Mouse (Mus musculus): ENCODE data around the gene Fam229b. TPM values are rescaled to one million over a fixed set of nuclear protein-coding genes. Genes with fewer than 3 reads are reported as not detected.
A peak's percentile ranks its signal among the peaks of the same experiment; 100 is the strongest.

The Fam229b gene
- total RNA-seq, 2 experiments from 2014 or later: 3.0 to 3.5 TPM

GRCm38 (mm10) chr10:39121412-39121811 lies 12.3 kb downstream of the Fam229b start:
- no peak for DNase-seq

DNA sequence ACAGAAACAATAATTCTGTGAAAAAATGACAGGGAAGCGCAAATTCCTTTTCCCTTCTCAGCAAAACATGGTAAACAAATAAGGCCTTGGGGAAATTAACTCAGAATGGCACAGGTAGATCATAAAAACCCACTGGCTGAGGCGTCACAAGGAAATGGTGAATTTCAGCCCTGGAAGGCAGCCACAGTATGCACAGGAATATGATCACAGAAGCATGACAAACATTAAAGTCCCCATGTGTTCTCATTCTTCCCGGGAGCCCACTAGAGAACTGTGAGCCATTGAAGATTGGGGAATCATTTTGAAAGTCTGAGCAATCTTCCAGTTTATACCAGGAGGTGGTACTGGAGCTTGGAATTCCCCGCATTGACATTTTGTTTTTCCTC lies 24.2 kb downstream of the Fam229b start:
- no peak for DNase-seq

DNA sequence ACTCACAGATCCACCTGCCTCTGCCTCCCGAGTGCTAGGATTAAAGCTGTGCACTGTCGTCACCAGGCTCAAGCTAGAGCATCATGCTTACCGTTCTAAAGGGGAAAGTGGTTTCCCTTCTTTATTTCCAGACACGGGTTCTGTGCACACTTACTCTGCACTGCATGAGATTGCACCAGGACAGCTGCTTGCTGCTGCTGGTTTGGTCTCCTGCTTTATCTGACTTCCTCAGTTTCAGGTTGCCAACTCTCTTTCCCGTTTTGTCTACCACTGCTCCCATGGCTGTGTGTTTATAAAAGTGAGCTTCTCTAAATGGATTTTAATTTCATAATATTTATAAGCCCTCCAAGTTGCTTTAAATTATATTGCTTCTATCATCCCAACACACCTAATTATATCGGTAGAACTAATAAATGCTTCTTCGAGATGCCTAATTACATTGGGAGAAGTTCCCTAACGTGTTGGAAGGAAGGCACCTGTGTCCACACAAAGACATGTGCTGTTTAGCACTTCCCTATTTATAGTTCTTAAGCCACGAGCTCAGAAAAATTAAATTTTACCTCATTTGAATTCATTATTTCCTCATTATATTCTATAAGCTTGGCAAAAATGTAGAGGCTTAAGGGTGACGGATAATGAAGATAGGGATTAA lies 24.8 kb downstream of the Fam229b start:
- DNase-seq: no peak

DNA sequence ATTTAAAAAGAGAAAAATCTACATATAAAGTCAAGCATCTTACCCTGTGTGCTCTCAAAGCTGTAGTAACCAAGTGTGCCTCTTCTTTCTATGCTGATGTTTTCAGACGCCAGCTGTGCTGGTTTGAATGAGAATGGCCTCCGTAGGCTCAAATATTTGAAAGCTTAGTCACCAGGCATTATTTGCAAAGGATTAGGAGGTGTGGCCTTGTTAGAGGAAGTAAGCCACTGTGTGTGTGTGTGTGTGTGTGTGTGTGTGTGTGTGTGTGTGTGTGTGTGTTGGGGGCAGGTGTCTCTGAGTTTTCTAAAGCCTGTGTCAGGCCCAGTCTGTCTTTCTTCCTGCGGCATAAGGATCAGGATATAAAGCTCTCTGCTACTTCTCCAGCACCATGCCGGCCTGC lies 26.8 kb downstream of the Fam229b start:
- no peak for DNase-seq

- DNase-seq: no peak
These were observed 27.3 kb downstream of the Fam229b start for GRCm38 (mm10) chr10:39106413-39106812.

DNA sequence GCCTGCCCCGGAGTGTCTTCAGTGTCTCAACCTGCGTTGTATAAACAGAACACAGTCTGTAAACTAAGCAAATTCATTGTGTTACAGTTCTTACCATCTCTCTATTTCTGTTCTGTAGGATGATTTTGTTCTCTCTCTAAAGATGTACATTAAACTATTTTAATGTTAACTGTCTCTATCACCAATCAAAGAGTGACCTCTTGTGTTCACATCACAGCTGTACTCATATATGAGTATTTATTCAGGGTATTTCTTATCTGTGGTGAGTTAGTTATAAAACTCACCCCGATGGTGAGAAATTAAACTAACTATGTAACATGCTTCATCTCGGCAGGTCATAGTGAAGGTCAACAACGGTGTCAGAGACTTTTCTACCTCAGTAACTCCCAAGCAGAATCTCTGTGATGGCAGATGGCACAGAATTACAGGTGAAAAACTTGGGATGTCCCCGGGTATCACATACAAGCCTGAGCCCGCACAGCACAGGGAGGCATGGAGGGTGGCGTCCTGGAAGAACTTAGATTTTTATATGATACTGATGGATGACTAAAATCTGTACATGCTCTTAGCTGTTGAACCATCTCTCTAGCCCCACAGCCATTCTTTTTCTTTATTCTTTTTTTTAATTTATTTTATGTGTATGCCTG lies 28.8 kb downstream of the Fam229b start:
- no peak for DNase-seq

DNA sequence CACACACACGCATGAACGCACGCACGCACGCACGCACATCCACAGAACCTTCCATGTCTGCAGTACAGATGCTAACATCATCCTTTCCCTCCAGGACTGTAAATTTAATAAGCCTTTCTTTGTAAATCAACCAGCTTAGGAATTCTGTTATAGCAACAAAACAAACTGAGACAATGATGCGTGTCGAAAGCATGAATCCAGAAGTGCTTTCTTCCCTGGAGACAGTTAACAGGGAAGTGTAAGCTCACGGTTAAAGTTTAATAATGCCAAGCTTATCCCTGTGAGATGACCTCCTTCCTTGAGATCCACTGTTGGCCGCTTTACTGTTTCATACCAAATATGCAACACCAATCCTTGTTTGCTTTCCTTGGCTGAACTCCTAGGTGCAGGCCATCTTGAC lies 35.0 kb downstream of the Fam229b start:
- DNase-seq: no peak

- DNase-seq: peak; percentile 36 to 44
These were observed 36.7 kb downstream of the Fam229b start for GRCm38 (mm10) chr10:39096981-39097380.

GRCm38 (mm10) chr10:39072048-39072447 lies 61.7 kb downstream of the Fam229b start:
- no peak for DNase-seq

Other genes with a start within 250 kb of the Fam229b start
- 10 to 100 TPM; 56.7 to 86.6 TPM for gene Lama4, start 168.4 kb downstream of the Fam229b start, total RNA-seq (2021)
- 1 to 10 TPM in 1 of 2 experiments, under 1 TPM in 1; 0.89 to 1.6 TPM for gene Tube1, start 62 bp upstream of the Fam229b start, total RNA-seq (2021)
- under 1 TPM; 0.26 to 0.70 TPM for gene Ccn6, start 29.9 kb upstream of the Fam229b start, total RNA-seq (2021)
- gene Fyn, start 234.9 kb upstream of the Fam229b start, total RNA-seq (2021): 10 to 100 TPM; 44.8 to 69.9 TPM